Mouse (Mus musculus): Measurements from ENCODE around the gene Sag. TPM values are rescaled to one million over a fixed set of nuclear protein-coding genes. Genes with fewer than 3 reads are reported as not detected.

The Sag gene
- total and polyA plus RNA-seq, 3 experiments = 0.16 to 0.57 (median 0.43) TPM

DNA sequence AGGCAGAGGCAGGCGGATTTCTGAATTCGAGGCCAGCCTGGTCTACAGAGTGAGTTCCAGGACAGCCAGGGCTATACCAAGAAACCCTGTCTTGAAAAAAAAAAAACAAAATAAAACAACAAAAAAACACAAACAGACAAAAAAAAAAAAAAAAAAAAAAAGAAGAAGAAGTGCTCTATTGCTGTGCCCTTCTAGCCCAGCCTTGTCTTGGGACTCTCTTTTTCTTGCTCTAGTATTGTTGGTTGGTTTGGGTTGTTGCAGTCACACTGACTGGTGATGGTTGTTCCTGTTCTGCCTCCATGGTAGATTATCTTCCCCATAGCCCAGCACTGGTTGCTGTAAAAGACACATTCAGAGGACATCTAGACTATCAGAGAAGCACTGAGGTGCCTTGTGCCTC lies 34.2 kb upstream of the Sag start:
- H3K79me2 ChIP-seq (replicated peaks; ENCODE audit: control insufficient read depth, insufficient read depth, low read length) = no peaks in the 10 kb centered on the region
- no peak overlapping the region for H3K27ac ChIP-seq
- H3K4me3 ChIP-seq = no peak overlapping the region
- intact Hi-C loops (cut with DNase I) = loop anchor here (5.0 kb wide), 1 partner anchor 153 kb away; no protein-coding TSS in a partner anchor
- no peaks in the 10 kb centered on the region for H3K4me1 ChIP-seq (ENCODE audit: control insufficient read depth, insufficient read depth, low read length)
- H3K36me3 ChIP-seq (ENCODE audit: control insufficient read depth, insufficient read depth, low read length) = peaks cover 4% of the 10 kb centered on the region
- H3K27me3 ChIP-seq (ENCODE audit: control insufficient read depth, insufficient read depth, low read length) = no peaks in the 10 kb centered on the region
- H3K9ac ChIP-seq (ENCODE audit: low read depth, low read length) = no peak overlapping the region
- DNase-seq = no peak
- WGBS = 96% methylated on average over 2 of the region's 2 CpGs
- TF ChIP-seq EP300 (IDR thresholded peaks at IDR 0.05; ENCODE audit: insufficient read depth, low read depth, low read length) (no peak), CTCF (IDR thresholded peaks at IDR 0.05) (no peak), POLR2A (IDR thresholded peaks at IDR 0.05; ENCODE audit: insufficient read depth, low read depth, low read length) (no peak)

DNA sequence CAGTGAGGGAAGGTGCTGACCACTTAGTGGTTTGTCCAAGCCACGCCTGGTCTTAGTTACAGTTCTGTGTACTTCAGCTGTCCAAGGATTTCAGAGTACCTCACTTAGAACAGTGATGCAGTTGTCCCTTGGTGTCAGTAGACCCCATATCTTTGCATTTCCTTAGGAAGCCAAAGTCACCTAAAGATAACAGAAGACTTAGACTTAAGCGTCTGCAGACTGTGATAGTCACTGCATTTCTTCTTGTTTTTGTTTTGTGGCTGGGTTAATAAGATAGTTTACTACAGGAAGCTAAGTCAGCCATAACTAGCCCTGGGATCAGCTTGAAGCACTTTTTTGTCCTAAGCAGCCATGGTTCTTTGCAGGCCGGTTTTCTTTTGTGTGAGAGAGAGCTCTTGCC lies 33.0 kb upstream of the Sag start:
- H3K9ac ChIP-seq (ENCODE audit: low read depth, low read length) = no peak overlapping the region
- H3K27me3 ChIP-seq (ENCODE audit: control insufficient read depth, insufficient read depth, low read length) = no peaks in the 10 kb centered on the region
- WGBS = 80% methylated on average over 3 of the region's 3 CpGs
- H3K27ac ChIP-seq = no peak overlapping the region
- no peak for DNase-seq
- no peak overlapping the region for H3K4me3 ChIP-seq
- intact Hi-C loops (cut with DNase I) = no loop called here
- H3K36me3 ChIP-seq (ENCODE audit: control insufficient read depth, insufficient read depth, low read length) = peaks cover 4% of the 10 kb centered on the region
- TF ChIP-seq POLR2A (IDR thresholded peaks at IDR 0.05; ENCODE audit: insufficient read depth, low read depth, low read length) (no peak), CTCF (IDR thresholded peaks at IDR 0.05) (no peak), EP300 (IDR thresholded peaks at IDR 0.05; ENCODE audit: insufficient read depth, low read depth, low read length) (no peak)
- no peaks in the 10 kb centered on the region for H3K79me2 ChIP-seq (replicated peaks; ENCODE audit: control insufficient read depth, insufficient read depth, low read length)
- H3K4me1 ChIP-seq (ENCODE audit: control insufficient read depth, insufficient read depth, low read length) = no peaks in the 10 kb centered on the region

DNA sequence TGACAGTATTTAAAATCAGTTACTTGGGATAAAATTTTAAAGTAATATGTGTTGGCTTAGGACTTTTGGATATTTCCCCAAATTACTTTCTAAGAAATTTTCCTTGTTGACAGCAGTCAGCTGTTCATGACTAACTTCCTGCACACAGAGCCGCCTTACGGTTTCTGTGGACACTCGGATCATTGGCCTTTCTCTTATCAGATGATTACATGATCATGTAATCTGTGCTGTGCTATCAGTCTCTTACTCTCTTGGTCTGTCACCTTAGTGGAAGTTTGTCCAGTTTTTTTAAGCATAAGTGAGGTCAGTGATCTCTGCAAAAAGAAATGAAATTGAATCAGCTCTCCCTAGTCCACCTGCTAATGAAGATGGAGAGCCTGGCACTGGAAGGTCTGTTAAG lies 31.8 kb upstream of the Sag start:
- Histone ChIP-seq H3K36me3 (ENCODE audit: control insufficient read depth, insufficient read depth, low read length) (peaks cover 2% of the 10 kb centered on the region), H3K9ac (ENCODE audit: low read depth, low read length) (no peak overlapping the region), H3K4me3 (no peak overlapping the region), H3K27me3 (ENCODE audit: control insufficient read depth, insufficient read depth, low read length) (no peaks in the 10 kb centered on the region), H3K27ac (no peak overlapping the region), H3K79me2 (replicated peaks; ENCODE audit: control insufficient read depth, insufficient read depth, low read length) (no peaks in the 10 kb centered on the region), H3K4me1 (ENCODE audit: control insufficient read depth, insufficient read depth, low read length) (no peaks in the 10 kb centered on the region)
- intact Hi-C loops (cut with DNase I) = no loop called here
- TF ChIP-seq CTCF (IDR thresholded peaks at IDR 0.05) (no peak), EP300 (IDR thresholded peaks at IDR 0.05; ENCODE audit: insufficient read depth, low read depth, low read length) (no peak), POLR2A (IDR thresholded peaks at IDR 0.05; ENCODE audit: insufficient read depth, low read depth, low read length) (no peak)
- WGBS = 68% methylated on average over 3 of the region's 3 CpGs
- no peak for DNase-seq

GRCm38 (mm10) chr1:87773336-87773735 lies 30.1 kb upstream of the Sag start:
- Histone ChIP-seq H3K9ac (ENCODE audit: low read depth, low read length) (no peak overlapping the region), H3K36me3 (ENCODE audit: control insufficient read depth, insufficient read depth, low read length) (peaks cover 2% of the 10 kb centered on the region), H3K27ac (no peak overlapping the region), H3K79me2 (replicated peaks; ENCODE audit: control insufficient read depth, insufficient read depth, low read length) (no peaks in the 10 kb centered on the region), H3K4me1 (ENCODE audit: control insufficient read depth, insufficient read depth, low read length) (no peaks in the 10 kb centered on the region), H3K27me3 (ENCODE audit: control insufficient read depth, insufficient read depth, low read length) (no peaks in the 10 kb centered on the region), H3K4me3 (no peak overlapping the region)
- intact Hi-C loops (cut with DNase I) = no loop called here
- TF ChIP-seq POLR2A (IDR thresholded peaks at IDR 0.05; ENCODE audit: insufficient read depth, low read depth, low read length) (no peak), CTCF (IDR thresholded peaks at IDR 0.05) (no peak), EP300 (IDR thresholded peaks at IDR 0.05; ENCODE audit: insufficient read depth, low read depth, low read length) (no peak)
- WGBS = 79% methylated on average over 2 of the region's 2 CpGs
- DNase-seq = no peak

DNA sequence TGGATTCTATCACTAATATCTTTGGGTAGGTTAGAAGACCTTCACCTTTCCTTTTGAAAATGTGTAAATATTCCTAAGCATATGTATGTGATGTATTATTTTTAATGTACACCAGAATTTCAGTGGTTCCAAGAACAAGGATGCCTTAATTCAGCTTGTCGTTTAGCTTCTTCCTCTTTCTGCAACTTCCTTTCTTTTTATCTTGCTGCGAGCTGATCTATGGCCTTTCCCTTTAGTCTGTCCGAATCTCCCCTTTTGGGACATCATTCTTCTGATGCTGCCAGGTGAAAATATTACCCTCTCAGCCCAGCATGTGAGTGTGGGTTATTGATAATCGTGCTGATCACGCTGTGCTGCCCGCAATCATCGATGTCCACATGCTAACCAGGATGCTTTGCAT lies 28.6 kb upstream of the Sag start:
- H3K27me3 ChIP-seq (ENCODE audit: control insufficient read depth, insufficient read depth, low read length) = no peaks in the 10 kb centered on the region
- intact Hi-C loops (cut with DNase I) = no loop called here
- peaks cover 2% of the 10 kb centered on the region for H3K36me3 ChIP-seq (ENCODE audit: control insufficient read depth, insufficient read depth, low read length)
- no peaks in the 10 kb centered on the region for H3K79me2 ChIP-seq (replicated peaks; ENCODE audit: control insufficient read depth, insufficient read depth, low read length)
- no peak overlapping the region for H3K9ac ChIP-seq (ENCODE audit: low read depth, low read length)
- H3K27ac ChIP-seq = no peak overlapping the region
- H3K4me3 ChIP-seq = no peak overlapping the region
- H3K4me1 ChIP-seq (ENCODE audit: control insufficient read depth, insufficient read depth, low read length) = no peaks in the 10 kb centered on the region
- 87% methylated on average over 7 of the region's 7 CpGs for WGBS
- TF ChIP-seq POLR2A (IDR thresholded peaks at IDR 0.05; ENCODE audit: insufficient read depth, low read depth, low read length) = no peak
- no peak for TF ChIP-seq CTCF (IDR thresholded peaks at IDR 0.05)
- no peak for TF ChIP-seq EP300 (IDR thresholded peaks at IDR 0.05; ENCODE audit: insufficient read depth, low read depth, low read length)
- no peak for DNase-seq

GRCm38 (mm10) chr1:87779204-87779785 lies 24.2 kb upstream of the Sag start:
- H3K9ac ChIP-seq (ENCODE audit: low read depth, low read length) = no peak overlapping the region
- H3K27me3 ChIP-seq (ENCODE audit: control insufficient read depth, insufficient read depth, low read length) = no peaks in the 10 kb centered on the region
- H3K4me3 ChIP-seq = no peak overlapping the region
- no peak for TF ChIP-seq CTCF (IDR thresholded peaks at IDR 0.05)
- no peak for TF ChIP-seq EP300 (IDR thresholded peaks at IDR 0.05; ENCODE audit: insufficient read depth, low read depth, low read length)
- TF ChIP-seq POLR2A (IDR thresholded peaks at IDR 0.05; ENCODE audit: insufficient read depth, low read depth, low read length) = no peak
- H3K36me3 ChIP-seq (ENCODE audit: control insufficient read depth, insufficient read depth, low read length) = no peaks in the 10 kb centered on the region; the same call in 1 of the 2 replicates
- WGBS = 90% methylated on average over 5 of the region's 5 CpGs
- intact Hi-C loops (cut with DNase I) = no loop called here
- no peak for DNase-seq
- no peak overlapping the region for H3K27ac ChIP-seq
- no peaks in the 10 kb centered on the region for H3K79me2 ChIP-seq (replicated peaks; ENCODE audit: control insufficient read depth, insufficient read depth, low read length)
- no peaks in the 10 kb centered on the region for H3K4me1 ChIP-seq (ENCODE audit: control insufficient read depth, insufficient read depth, low read length)

Measured in heart, adult 2 months (tissue).